In genomic region chr13:97239343-97240180, GRCm38 (mm10) we compare ENCODE assay signal across 8 mouse cellular contexts. TPM values are rescaled to one million over a fixed set of nuclear protein-coding genes. Genes with fewer than 3 reads are reported as not detected.
A peak's percentile ranks its signal among the peaks of the same experiment; 100 is the strongest.
DNase-seq lines count a peak whose midpoint lies in the region; ATAC-seq and TF ChIP-seq lines count a peak whose summit lies in the region.

No protein-coding gene starts in this region.

- peak; percentile 92 for TF ChIP-seq CTCF in midbrain, postnatal 0 days (IDR thresholded peaks at IDR 0.05)

- no peak overlapping the region; the same call in 1 of the 2 replicates for H3K9ac ChIP-seq in midbrain, postnatal 0 days (replicated peaks; ENCODE audit: low read length, poor library complexity, severe bottlenecking)

- DNase-seq in 416B (ENCODE audit: low read depth) (peak; percentile 87), NIH3T3 (ENCODE audit: low read depth) (peak; percentile 82), liver (peak; percentile 36)
- peak; percentile 84 for DNase-seq in embryo, embryonic 10.5 days (ENCODE audit: low spot score)
- DNase-seq in heart, adult 8-10 months (ENCODE audit: low spot score) = peak; percentile 67
- DNase-seq in kidney, adult 18-20 months = peak; percentile 46
- DNase-seq in midbrain, postnatal 0 days (ENCODE audit: low spot score) = peak; percentile 91
- peak; percentile 23 to 33 for DNase-seq in thymus, postnatal 36 days

- no peaks in the 10 kb centered on the region for H3K36me3 ChIP-seq in midbrain, postnatal 0 days (ENCODE audit: insufficient read depth, low read length)

- peak; percentile 50 for ATAC-seq in midbrain, postnatal 0 days (ENCODE audit: low FRiP score)

- peaks cover 12% of the 10 kb centered on the region; the same call in 1 of the 2 replicates for H3K4me1 ChIP-seq in midbrain, postnatal 0 days (ENCODE audit: insufficient read depth, low read length)

- no peaks in the 10 kb centered on the region for H3K9me3 ChIP-seq in midbrain, postnatal 0 days (ENCODE audit: low read length)

- peak overlapping the region; percentile 63; the same call in 1 of the 2 replicates for H3K4me3 ChIP-seq in midbrain, postnatal 0 days (ENCODE audit: low read depth, low read length)

- H3K4me2 ChIP-seq in midbrain, postnatal 0 days (ENCODE audit: low read depth, low read length, poor library complexity, severe bottlenecking) = peak overlapping the region; percentile 72

- no peaks in the 10 kb centered on the region for H3K27me3 ChIP-seq in midbrain, postnatal 0 days (ENCODE audit: insufficient read depth, low read length)

- 3% methylated on average over 23 of the region's 23 CpGs for WGBS in midbrain, postnatal 0 days

- H3K27ac ChIP-seq in midbrain, postnatal 0 days (ENCODE audit: low read depth, low read length) = peak overlapping the region; percentile 89

RNA-seq across cellular contexts. Expression of gene Enc1, which starts 1.3 kb away (rescaled TPM):
- total RNA-seq in heart, adult 8-10 months (2022) = 1 to 10 TPM; 3.6 to 7.0 (median 4.7) TPM
- 326 and 348 TPM in 2 replicates for total RNA-seq in midbrain, postnatal 0 days (2014; rRNA removed)
- 54.0 and 54.2 TPM in 2 replicates for polyA plus RNA-seq in midbrain, postnatal 0 days (2015; fragmentation: Nextera tagmentation; extraction: Ambion mirVana)

RNA-seq across cellular contexts. Expression of gene Hexb, which starts 41.4 kb away (rescaled TPM):
- total RNA-seq in heart, adult 8-10 months (2022) = 10 to 100 TPM; 20.9 to 25.2 (median 22.4) TPM
- 55.1 and 70.5 TPM in 2 replicates for total RNA-seq in midbrain, postnatal 0 days (2014; rRNA removed)
- 57.7 and 59.7 TPM in 2 replicates for polyA plus RNA-seq in midbrain, postnatal 0 days (2015; fragmentation: Nextera tagmentation; extraction: Ambion mirVana)

Comparison
In these comparisons a context has a peak if more than half of its experiments do, and no peak if none do; other contexts are left out.
1. Peak in every context shown above with its lines: DNase-seq, ATAC-seq, H3K4me3 ChIP-seq and H3K27ac ChIP-seq.
2. DNase-seq: peak in every context shown above with its lines; median percentile 91 in midbrain, postnatal 0 days; 87 in 416B; 84 in embryo, embryonic 10.5 days; 82 in NIH3T3; 67 in heart, adult 8-10 months; 46 in kidney, adult 18-20 months; 36 in liver; 28 in thymus, postnatal 36 days.
3. RNA of gene Enc1, which starts 1.3 kb away (total RNA-seq): 326 to 348 TPM in midbrain, postnatal 0 days; 3.6 to 7.0 TPM in heart, adult 8-10 months; every median in the first group is over 10 times any median in the second.